Mouse (Mus musculus) megakaryocyte, embryonic 14.5 days (primary cell): Measurements from ENCODE around the gene Lyl1.

ENCODE experiments used
- FLI1 ChIP-seq: IDR thresholded peaks from 2 replicates; pipeline ENCODE4 v1.6.1; 2012; ENCODE audit warnings: low read length, inconsistent platforms, mixed read lengths
- GATA1 ChIP-seq: IDR thresholded peaks from 3 replicates; pipeline ENCODE4 v1.6.1; 2012; ENCODE audit warnings: mixed read lengths, low read length, inconsistent platforms, borderline replicate concordance

- no peak for TF ChIP-seq GATA1
- TF ChIP-seq FLI1: no peak
These were observed 48.3 kb downstream of the Lyl1 start for GRCm38 (mm10) chr8:84749519-84749918.
